Mouse (Mus musculus) liver, embryonic 13.5 days (tissue): ENCODE results near the gene Ifi47. TPM values are rescaled to one million over a fixed set of nuclear protein-coding genes. Genes with fewer than 3 reads are reported as not detected.
A peak's percentile ranks its signal among the peaks of the same experiment; 100 is the strongest.
"Not testable (repeated sequence)": the region's sequence is repeated elsewhere in the genome, so short reads cannot be mapped to it uniquely, and the experiment has no call there.

ENCODE experiments used
- ATAC-seq: fragments of 200-750 bp; cut with Nextera tagmentation; 2 replicates; pipeline ENCODE4 v1.8.0; 2017; ENCODE audit warnings: low read depth, mild to moderate bottlenecking, moderate number of reproducible peaks, moderate library complexity
- DNase-seq: peaks from one replicate; pipeline ENCODE4 v3.0.0; 2022
- H3K27ac ChIP-seq: fragments of 300-500 bp; sonication (generic); 2 replicates; pipeline ENCODE4 v1.5.1; 2015; ENCODE audit warnings: moderate library complexity, mild to moderate bottlenecking, inconsistent platforms
- H3K27me3 ChIP-seq: fragments of 300-500 bp; sonication (generic); 2 replicates; pipeline ENCODE4 v1.6.1; 2015; ENCODE audit warnings: mild to moderate bottlenecking, inconsistent platforms
- H3K36me3 ChIP-seq: fragments of 300-500 bp; sonication (generic); 2 replicates; pipeline ENCODE4 v1.6.1; 2015; ENCODE audit warnings: mild to moderate bottlenecking, inconsistent platforms
- H3K4me1 ChIP-seq: fragments of 300-500 bp; sonication (generic); replicated peaks from 2 replicates; pipeline ENCODE4 v1.6.1; 2015; ENCODE audit warnings: inconsistent platforms
- H3K4me2 ChIP-seq: fragments of 300-500 bp; sonication (generic); 2 replicates; pipeline ENCODE4 v1.6.1; 2015; ENCODE audit warnings: inconsistent platforms, mild to moderate bottlenecking, moderate library complexity
- H3K4me3 ChIP-seq: fragments of 300-500 bp; sonication (generic); replicated peaks from 2 replicates; pipeline ENCODE4 v1.5.1; 2015; ENCODE audit warnings: mild to moderate bottlenecking, inconsistent platforms
- H3K9ac ChIP-seq: fragments of 300-500 bp; sonication (generic); 2 replicates; pipeline ENCODE4 v1.6.1; 2015; ENCODE audit warnings: mild to moderate bottlenecking, inconsistent platforms
- H3K9me3 ChIP-seq: fragments of 300-500 bp; sonication (generic); replicated peaks from 2 replicates; pipeline ENCODE4 v1.6.1; 2016; ENCODE audit warnings: inconsistent platforms
- WGBS: fragments of 180-500 bp; shearing (Covaris S2); methylation state at CpG from one replicate; pipeline ENCODE4 v1.1.7; 2015; ENCODE audit not compliant: insufficient replicate concordance; 5-methylcytosine and 5-hydroxymethylcytosine counted together
- polyA plus RNA-seq: library from polyadenylated mRNA; unstranded; fragments of >200 nt; fragmentation: Nextera tagmentation; extraction: Ambion mirVana; gene quantifications from 2 replicates; pipeline ENCODE4 v1.2.1, GENCODE M21; 2015

Ifi47 gene
- 7.3 and 7.4 TPM in 2 replicates for polyA plus RNA-seq

DNA sequence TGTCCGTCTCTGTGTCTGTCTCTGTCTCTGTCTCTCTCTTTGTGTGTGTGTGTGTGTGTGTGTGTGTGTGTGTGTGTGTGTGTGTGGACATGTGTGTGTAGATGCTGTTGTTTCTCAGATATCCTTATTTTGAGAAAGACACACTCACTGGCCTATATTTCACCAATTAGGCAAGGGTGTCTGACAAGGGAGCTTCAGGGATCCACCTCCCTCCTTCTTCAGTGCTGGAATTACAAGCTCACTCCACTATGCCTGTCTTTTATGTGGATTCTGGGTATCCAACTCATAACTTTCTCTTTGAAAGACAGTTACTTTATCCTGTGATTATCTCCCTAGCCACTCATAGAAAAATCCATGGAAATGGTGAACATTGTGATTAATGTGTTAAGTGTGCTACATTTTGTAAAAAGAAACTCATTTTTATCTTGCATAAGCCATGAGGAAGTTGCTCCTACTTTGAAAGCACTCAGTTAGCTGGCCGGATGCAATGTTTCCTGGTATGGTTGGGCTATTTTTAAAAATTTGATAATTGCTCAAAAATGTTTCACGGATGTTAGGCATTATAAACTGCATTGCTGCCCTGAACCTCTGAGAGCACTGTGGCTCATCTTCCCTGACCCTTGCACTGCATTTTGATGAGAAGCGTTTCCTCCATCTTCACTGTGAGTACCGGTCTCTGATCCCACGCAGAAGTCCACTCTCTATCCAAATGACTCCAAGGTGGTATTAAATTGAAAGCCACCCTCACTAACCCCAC lies at the start of gene Ifi47:
Ifi47 (plus strand) TSS at position 587 of the 757 bp plus-strand sequence.
- peak within 1 kb of the TSS; percentile 19; the same call in 1 of the 2 replicates for H3K4me2 ChIP-seq
- ATAC-seq: 0 out of 2 replicates have a peak, but pooled peaks have one; percentile 26
- DNase-seq, H3K9me3 ChIP-seq, H3K27me3 ChIP-seq, H3K4me3 ChIP-seq, H3K36me3 ChIP-seq, H3K9ac ChIP-seq: not testable (repeated sequence)
- peaks cover 14% of the 10 kb centered on the region for H3K4me1 ChIP-seq
- peak within 1 kb of the TSS; percentile 61 for H3K27ac ChIP-seq
- 24% methylated on average over 6 of the region's 6 CpGs for WGBS

DNA sequence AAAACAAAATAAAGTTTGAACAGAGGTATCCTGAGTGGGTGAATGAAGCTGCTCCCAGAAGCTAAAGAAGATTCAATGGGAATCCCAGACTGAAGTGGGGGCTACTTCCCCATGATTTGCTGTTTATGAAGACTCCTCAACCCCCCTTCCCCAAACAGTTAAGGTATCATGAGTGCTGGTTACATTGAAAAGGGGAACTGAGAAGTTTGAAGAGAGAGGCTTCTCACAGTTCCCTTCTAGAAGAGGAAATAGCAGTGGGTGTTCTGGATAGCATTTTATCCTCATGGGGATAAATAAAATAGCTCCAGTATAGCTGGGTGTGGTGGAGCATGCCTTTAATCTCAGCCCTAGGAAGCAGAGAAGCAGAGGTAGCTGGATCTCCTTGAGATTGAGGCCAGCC lies 26.3 kb upstream of the Ifi47 start:
- H3K9me3 ChIP-seq, H3K36me3 ChIP-seq, H3K4me2 ChIP-seq, H3K27me3 ChIP-seq, H3K9ac ChIP-seq, H3K27ac ChIP-seq, ATAC-seq, DNase-seq, H3K4me1 ChIP-seq, H3K4me3 ChIP-seq: not testable (repeated sequence)

DNA sequence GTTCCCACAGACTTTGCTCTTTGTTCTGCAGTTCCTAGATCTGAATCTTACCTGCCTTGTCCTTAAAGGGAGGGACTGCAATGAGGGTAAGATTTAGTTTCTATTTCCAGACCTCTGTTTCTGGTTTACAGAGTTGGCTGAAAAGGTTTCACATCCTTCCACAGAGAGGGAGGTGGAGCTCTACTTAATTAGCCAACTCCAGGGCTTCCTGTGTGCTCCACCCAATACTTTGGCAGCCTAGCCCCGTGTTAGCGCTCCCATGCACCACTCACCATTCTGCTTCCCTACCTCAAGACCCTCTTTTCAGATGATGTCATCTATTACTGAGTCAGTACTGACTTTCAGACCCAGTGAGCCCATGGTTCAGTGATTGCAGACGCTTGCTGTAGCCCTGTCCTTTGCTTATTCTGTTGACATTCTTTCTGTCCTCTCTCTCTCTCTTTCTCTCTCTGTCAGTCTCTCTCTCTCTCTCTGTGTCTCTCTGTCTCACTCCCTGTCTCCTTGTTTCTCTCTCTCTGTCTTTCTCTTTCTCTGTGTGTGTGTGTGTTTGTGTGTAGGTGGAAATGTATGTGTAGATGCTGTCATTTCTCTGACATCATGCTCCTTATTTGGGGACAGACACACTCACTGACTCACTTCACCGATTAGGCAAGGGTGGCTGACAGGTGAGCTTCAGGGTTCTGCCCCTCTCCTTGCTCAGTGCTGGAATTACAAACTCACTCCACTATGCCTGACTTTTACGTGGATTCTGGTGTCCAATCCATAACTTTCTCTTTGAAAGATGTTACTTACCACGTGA lies 25.1 kb upstream of the Ifi47 start, which contains the start of gene 9930111J21Rik2:
9930111J21Rik2 (minus strand) TSS at position 150 of the 799 bp plus-strand sequence.
- not testable (repeated sequence) for H3K9me3 ChIP-seq, H3K4me2 ChIP-seq, H3K9ac ChIP-seq, DNase-seq, H3K27me3 ChIP-seq, H3K27ac ChIP-seq, H3K4me1 ChIP-seq, H3K36me3 ChIP-seq, H3K4me3 ChIP-seq, ATAC-seq
- 64% methylated on average over 1 of the region's 6 CpGs for WGBS

DNA sequence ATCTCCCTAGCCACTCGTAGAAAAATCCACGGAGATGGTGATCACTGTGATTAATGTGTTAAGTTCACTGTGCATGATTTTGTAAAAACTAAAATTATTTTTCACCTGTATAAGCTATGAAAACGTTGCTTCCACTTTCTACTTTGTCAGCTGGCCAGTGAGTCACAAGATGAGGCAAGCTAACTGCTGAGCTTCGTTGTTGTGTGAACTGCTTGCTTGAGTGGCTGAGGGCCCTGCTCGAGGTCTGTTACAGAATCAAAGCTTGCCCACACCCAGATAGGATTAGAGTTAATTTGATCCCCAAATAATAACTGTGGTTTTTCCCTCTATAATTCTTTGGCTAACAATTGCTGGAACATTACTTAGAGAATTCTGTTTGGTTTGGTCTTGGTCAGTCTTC lies 24.5 kb upstream of the Ifi47 start:
- not testable (repeated sequence) for H3K4me1 ChIP-seq, H3K36me3 ChIP-seq, H3K9me3 ChIP-seq, H3K27ac ChIP-seq, H3K27me3 ChIP-seq, H3K9ac ChIP-seq, DNase-seq, ATAC-seq, H3K4me3 ChIP-seq, H3K4me2 ChIP-seq
- no CpG with 5 or more reads among the region's 5 CpGs for WGBS

DNA sequence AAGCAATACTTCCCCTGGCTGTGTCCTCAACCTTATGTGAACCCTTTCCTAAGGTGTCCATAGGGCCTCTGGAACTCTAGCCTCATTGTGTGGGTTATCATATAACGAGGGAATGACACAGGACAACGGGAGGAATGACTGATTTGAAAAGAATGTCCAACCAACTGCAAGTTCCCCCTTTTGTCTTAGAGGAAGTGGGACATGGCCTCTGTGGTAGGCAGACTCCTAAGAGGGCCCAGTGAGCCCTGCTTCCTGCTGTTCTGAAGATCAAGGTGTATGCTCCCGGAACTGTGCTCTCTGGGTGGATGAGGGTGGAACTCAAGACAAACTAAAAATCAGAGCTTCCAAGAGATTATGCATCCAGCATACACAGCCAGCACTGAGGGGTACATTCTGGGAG lies 16.3 kb upstream of the Ifi47 start:
- H3K9me3 ChIP-seq, H3K4me3 ChIP-seq, ATAC-seq, H3K36me3 ChIP-seq, H3K9ac ChIP-seq, DNase-seq, H3K27me3 ChIP-seq, H3K27ac ChIP-seq, H3K4me2 ChIP-seq, H3K4me1 ChIP-seq: not testable (repeated sequence)
- 6% methylated on average over 2 of the region's 3 CpGs for WGBS

DNA sequence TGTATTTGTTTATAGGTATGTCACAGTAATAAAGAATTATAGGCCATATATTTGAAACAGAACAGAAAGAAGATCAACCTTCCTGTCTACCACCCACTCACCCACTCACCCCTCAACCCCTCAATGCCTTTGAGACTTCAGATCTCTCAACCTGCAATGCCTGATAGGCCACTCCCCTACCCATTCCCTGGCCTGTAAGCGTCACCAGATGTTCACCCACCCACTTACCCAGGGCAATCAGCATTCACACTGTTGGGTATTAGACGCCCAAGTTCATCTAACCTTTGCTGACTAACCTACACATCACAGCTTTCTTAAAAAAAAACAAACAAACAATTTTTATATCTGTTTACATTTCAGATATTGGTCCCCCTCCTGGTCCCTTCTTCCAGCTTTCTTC lies 14.5 kb upstream of the Ifi47 start:
- not testable (repeated sequence) for H3K4me3 ChIP-seq, ATAC-seq, H3K36me3 ChIP-seq, H3K27me3 ChIP-seq, H3K4me2 ChIP-seq, DNase-seq, H3K9me3 ChIP-seq, H3K27ac ChIP-seq, H3K9ac ChIP-seq, H3K4me1 ChIP-seq
- 41% methylated on average over 2 of the region's 2 CpGs for WGBS

DNA sequence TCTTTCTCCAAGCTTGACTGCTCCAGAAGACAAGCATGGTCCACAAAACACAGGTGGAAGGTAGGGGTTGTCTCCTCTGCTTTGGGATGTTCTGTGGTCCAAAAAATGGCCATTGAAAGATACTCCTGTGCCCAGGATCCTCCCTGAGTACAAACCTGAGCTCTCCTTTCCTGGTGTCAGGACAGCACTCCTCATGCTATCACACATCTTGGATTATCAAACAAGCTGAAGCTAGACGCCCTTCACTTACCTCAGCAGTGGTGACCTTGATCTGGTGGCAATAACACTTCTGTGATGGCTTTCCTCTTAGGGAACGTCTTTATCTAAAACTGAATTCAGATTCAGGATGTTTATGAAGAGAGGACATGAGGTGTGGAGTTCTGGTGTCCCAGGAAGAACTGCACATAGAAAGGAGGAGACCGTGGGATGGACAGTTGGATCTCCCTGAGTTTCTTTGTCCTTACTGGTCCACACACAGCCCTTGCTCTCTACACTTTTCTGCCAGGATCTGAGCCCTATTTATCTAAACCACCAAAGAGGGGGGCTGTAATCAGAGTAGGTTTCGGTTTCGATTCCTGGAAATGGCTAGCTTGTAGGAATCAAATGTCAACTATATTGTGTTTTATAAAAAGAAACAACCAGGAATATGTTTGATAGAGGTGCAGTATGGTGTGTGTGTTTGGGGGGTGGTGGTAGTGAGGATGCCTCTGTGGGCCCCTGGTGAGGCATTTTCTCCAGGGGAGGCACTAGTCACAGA lies 12.5 kb upstream of the Ifi47 start, which contains the start of gene Tgtp2:
Tgtp2 (minus strand) TSS at position 494 of the 757 bp plus-strand sequence.
- WGBS: 49% methylated on average over 5 of the region's 5 CpGs
- H3K27ac ChIP-seq, H3K27me3 ChIP-seq, H3K4me2 ChIP-seq, DNase-seq, H3K9ac ChIP-seq, H3K9me3 ChIP-seq, ATAC-seq, H3K4me3 ChIP-seq, H3K4me1 ChIP-seq, H3K36me3 ChIP-seq: not testable (repeated sequence)

DNA sequence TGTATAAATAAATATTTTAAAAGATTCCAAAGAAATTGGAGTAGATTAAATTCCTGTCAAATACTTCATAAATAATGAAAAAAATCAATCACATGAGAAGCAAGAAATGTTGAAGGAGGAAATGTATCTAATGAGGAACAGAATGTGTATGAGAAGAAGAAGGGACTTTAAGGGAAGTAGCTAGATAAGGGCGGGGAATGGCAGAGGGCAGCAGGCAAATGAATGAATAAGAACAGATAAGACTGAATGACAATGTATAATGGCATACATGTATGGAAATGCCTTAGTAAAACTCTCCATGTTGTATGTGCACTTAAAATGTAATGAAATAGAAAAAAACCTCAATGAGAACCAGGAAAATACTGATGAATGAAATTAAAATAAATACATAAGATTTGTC lies 8.0 kb upstream of the Ifi47 start:
- no peak overlapping the region for H3K4me2 ChIP-seq
- WGBS: 26% methylated on average over 1 of the region's 1 CpGs
- H3K36me3 ChIP-seq: no peaks in the 10 kb centered on the region

DNA sequence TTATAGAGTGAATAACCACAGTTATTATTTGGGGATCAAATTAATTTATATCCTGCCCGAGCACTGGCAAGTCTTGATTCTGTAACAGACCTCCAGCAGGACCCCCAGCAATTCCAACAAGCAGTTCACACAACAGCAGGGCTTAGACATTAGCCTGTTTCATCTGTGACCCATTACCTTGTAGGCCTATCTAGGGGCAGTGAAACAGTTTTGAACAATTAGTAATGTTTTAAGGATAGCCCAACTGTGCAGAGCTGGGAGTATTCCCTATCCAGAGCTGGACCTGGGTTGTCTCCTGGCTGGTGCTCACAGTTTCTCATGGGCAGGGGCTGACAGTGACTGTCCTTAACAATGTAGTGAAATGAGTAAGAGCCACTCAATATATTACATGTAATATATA lies 625 bp downstream of the Ifi47 start:
- H3K4me1 ChIP-seq: peaks cover 22% of the 10 kb centered on the region
- no peak overlapping the region for H3K4me3 ChIP-seq
- peak overlapping the region; percentile 61 for H3K27ac ChIP-seq

More for the DNA sequence above, 8.0 kb upstream of the Ifi47 start:
- no peak overlapping the region for H3K9ac ChIP-seq
- no peak overlapping the region for H3K27ac ChIP-seq
- no peak overlapping the region for H3K4me3 ChIP-seq
- DNase-seq: no peak
- no peak for ATAC-seq
- no peaks in the 10 kb centered on the region for H3K9me3 ChIP-seq
- H3K27me3 ChIP-seq: no peaks in the 10 kb centered on the region
- H3K4me1 ChIP-seq: no peaks in the 10 kb centered on the region

DNA sequence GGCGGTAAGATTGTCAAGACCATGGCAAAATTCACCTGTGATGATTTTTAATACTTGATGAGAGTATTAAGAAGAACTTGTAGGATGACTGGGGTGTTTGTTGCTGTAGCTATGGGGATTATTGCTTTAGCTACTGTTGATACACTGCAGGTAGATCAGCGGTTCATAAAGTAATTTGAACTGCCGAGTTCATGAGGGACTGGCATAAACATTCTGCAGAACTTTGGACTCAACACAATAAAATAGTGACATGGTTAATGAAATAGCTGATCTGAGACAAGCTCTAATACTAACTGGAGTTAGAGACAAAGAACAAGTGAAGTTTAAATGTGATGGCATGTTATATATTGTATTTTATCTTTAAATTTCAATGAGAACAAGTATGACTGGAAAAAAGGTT lies 2.3 kb downstream of the Ifi47 start:
- Histone ChIP-seq H3K9me3 (no peaks in the 10 kb centered on the region), H3K4me1 (peaks cover 37% of the 10 kb centered on the region), H3K27ac (no peak overlapping the region), H3K27me3 (no peaks in the 10 kb centered on the region), H3K36me3 (no peaks in the 10 kb centered on the region), H3K9ac (no peak overlapping the region), H3K4me2 (no peak overlapping the region), H3K4me3 (no peak overlapping the region)
- 81% methylated on average over 3 of the region's 3 CpGs for WGBS
- ATAC-seq (no peak), DNase-seq (no peak)

More for the DNA sequence above, 625 bp downstream of the Ifi47 start:
- no peak overlapping the region for H3K4me2 ChIP-seq
- ATAC-seq (no peak), DNase-seq (no peak)
- no peaks in the 10 kb centered on the region for H3K36me3 ChIP-seq
- 61% methylated on average over 1 of the region's 1 CpGs for WGBS
- no peak overlapping the region; the same call in 1 of the 2 replicates for H3K9ac ChIP-seq
- no peaks in the 10 kb centered on the region for H3K9me3 ChIP-seq
- no peaks in the 10 kb centered on the region for H3K27me3 ChIP-seq

DNA sequence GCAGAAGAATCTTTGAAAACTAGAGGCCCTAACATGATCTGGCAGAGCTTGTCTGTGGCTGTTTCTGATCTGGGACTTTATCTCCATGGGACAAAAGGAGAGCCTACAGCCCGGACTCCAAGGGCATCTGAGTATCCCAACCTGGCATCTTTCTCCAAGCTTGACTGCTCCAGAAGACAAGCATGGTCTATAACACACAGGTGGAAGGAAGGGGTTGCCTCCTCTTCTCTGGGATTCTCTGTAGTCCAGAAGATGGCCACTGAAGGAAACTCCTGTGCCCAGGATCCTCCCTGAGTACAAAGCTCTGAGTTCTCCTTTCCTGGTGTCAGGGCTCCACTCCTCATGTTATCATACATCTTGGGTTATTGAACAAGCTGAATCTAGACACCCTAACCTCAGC lies 4.2 kb downstream of the Ifi47 start:
- WGBS: 12% methylated on average over 1 of the region's 1 CpGs
- Histone ChIP-seq H3K9ac (no peak overlapping the region), H3K4me2 (no peak overlapping the region), H3K4me3 (no peak overlapping the region), H3K27ac (no peak overlapping the region), H3K9me3 (no peaks in the 10 kb centered on the region), H3K4me1 (peaks cover 56% of the 10 kb centered on the region), H3K27me3 (no peaks in the 10 kb centered on the region), H3K36me3 (no peaks in the 10 kb centered on the region)
- DNase-seq: no peak
- ATAC-seq: no peak
